Mouse (Mus musculus) adipocyte (in vitro differentiated cells): ENCODE measurements around the gene Gm10277.

Experiments used
- DNase-seq: peaks from one replicate; pipeline ENCODE4 v3.0.0-alpha.2; 2016; ENCODE audit warnings: low spot score

The Gm10277 gene

DNA sequence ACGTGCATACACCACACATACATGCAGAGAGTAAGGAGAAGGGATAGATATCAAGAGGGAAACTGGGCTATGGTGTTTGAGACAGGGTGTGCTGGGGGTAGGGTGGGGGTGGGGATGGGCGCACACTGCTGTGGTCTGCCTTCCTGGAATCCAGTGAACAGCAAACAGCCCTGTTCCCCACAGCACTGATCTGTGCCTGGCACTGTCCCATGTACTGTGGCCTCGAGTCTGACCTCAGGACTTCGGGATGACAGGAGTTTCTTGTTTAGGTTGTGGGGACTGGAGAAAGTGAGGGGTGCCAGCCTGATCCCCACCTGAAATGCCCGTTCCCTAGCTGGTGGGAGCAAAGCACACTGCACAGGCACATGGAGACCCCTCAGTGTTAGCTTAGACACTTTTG lies at the start of gene Gm10277:
Gene Gm10277, minus strand, starts transcription at position 41 of the 400 bp plus-strand sequence.
- no peak for DNase-seq

DNA sequence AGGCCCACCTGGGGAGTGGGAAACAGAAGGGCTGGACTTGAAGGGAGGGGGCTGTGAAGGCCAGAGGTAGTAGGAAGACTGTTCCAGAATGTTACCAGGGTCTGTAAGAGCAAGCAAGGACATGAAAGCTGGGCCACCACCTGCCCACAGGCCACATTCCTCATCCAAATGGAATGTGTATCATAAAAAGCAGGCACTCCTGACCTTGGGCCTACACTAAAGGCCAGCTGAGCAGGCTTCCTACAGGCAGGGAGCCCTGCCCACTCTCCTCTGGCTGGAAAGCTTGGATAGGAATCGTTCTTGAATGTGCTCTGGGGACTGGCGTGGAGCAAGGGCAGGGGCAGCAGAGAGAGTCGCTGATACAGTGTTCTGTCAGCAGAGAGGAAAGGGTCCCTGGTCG lies 49.2 kb upstream of the Gm10277 start:
- no peak for DNase-seq

DNA sequence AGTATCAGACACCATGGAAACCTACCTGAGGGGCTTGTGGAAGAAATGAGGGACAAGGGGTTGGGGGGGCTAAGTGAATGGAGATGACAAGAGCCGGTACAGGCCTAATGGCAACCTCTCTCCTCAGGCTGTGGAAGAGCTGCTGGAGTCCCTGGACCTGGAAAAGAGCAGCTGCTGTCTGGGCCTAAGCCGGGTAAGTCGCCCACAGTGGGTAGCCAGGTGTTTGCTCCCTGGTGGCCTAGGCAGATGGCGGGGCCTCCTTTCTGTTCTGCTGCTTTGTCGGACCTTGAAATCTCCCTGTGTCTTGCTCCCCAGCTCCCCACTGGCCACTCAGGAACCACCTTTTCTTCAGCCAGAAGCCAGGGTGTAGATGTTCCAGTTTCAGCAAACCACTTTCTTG lies 48.7 kb upstream of the Gm10277 start:
- no peak for DNase-seq

DNA sequence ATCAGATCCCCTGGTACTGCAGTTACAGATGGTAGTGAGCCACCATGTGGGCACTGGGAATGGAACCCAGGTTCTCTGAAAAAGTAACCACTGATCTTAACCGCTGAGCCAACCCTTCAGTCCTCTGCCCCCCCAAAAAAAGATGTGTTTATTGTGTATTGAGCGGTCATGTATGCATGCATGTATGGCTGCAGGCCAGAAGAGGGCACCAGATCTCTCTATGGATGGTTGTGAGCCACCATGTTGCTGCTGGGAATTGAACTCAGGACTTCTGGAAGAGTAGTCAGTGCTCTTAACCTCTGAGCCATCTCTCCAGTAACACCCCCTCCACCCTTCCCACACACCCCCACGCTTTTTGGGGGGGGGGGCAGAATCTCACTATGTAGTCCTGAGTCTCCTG lies 47.6 kb upstream of the Gm10277 start:
- DNase-seq, result no peak

DNA sequence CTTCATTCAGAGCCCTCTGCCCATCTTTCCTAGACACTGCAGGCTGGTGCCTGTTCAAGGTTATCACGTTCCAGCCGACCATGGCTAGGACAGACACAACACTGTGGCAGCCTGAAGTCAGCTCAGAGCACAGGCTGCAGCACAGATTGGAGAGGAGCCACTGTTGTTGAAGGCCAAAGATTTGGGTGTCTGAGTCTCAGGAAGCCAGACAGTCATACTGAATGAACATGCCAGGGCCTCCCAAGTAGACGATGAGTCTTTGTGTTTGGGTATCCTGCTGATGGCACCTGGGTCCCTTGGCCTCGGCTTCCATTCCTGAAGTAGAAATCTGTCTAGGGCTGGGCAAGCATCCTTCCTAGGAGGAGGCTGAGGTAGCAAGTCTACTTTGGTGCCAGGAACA lies 45.0 kb upstream of the Gm10277 start:
- DNase-seq, result no peak

DNA sequence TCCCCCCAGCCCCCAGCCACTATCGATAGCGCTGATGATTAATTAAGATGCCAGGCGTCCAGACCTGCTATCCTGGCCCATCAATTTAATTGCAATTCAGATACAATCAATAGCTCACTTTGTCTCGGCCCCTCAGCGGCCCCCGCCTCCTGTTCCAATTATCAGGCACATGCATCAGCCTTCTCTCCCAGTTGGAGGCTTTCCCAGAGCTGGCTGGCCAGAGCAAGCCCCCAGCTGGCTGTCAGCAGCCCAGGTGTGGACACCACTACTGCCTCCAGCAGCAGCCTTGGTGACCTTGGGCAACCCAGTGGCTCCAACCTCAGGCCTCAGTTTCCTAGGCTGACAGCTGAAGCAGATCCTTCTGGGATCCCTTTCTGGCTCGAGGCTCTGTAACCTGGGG lies 43.3 kb upstream of the Gm10277 start:
- no peak for DNase-seq

DNA sequence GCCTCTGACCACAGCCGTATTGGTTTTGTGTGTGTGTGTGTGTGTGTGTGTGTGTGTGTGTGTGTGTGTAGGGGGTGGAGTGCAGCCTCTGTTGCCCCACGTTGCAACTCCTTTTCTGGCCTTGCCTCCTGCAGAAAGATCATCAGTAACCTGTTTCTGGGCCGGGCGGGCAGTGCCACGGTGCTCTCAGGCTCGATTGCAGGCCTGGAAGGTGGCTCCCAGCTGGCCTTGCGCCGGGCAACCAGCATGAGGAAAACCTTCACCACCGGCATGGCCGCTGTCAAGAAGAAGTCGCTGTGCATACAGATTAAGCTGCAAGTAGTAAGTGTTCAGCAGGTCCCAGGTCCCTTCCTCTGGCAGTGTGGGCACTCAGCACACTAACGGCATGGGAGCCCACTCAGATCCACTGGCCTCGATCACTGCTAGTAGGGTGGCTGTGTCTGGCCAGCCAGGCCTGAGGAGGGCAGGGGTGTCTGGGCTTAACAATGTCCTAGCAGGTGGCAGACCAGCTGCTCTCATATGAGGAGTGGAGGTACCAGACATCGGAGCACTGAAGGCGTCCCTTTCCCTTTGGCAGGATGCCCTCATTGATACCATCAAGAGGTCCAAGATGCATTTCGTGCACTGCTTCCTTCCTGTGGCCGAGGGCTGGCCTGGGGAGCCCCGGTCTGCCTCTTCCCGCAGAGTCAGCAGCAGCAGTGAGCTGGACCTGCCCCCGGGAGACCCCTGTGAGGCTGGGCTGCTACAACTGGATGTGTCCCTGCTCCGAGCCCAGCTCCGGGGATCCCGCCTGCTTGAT lies 41.7 kb upstream of the Gm10277 start:
- no peak for DNase-seq

DNA sequence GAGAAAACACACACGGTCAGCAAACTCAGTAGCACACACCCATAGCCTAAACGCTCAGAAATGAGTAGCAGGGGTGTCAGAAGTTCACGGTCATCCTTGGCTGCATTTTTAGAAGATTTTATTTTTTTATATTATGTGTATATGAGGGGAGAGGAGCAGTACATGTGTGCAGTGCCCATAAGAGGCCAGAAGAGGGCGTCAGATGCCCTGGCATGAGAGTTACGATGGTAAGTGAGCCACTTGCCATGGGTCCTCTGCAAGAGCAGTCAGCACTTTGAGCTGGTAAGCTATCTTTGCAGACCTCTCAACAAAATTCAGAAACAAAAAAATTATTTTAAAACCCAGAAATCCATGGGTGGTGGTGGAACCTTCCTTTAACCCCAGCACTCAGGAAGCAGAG lies 40.6 kb upstream of the Gm10277 start:
- no peak for DNase-seq

DNA sequence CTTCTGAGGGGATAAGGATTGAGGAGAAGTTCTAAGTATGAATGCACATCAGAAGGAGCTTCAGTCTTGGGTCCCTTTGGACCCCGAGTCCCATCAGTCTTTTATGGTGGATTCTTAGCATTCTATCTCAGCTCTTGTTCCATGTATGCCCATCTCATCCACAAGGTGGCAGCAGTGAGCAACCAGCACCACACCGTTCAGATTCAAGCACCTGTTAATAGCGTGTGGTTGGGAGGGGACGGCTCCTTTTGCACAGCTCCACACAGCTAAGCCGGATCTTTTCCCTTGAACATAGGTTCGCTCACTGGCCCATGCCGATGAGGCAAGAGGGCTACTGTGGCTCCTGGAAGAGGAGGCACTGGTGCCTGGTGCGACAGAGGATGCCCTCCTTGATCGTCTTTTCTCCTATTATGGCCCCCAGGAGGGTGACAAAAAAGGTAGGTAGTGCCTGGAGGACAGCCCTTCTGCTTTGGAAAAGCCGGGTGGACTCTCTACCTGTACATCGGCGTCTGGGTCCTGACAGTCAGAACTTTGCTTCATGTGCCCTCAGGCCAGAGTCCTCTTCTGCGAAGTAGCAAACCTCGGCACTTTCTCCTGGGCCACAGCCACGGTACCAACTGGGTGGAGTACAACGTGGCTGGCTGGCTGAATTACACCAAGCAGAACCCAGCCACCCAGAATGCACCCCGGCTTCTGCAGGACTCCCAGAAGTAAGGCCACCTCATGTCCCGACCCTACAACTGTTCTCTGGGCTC lies 39.9 kb upstream of the Gm10277 start:
- peak; percentile 77 for DNase-seq

DNA sequence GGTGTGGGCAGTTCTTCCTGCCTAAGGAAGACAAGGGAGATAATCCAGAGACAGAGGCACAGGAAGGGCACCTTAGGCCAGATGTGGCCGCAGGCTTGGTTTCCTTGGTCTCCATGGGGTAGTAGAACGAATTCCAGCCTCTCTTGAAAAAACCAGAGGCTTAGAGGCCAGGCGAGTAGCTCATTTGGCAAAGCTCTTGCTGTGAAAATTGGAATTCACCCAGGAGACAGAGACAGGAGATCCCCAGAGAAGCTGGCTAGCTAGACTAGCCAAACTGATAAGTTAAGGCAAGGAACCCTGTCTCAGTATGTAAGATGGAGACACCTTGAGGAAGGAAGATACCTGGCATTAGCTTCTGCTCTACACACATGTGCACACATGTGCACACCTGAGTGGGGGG lies 38.8 kb upstream of the Gm10277 start:
- DNase-seq, result peak; percentile 10

DNA sequence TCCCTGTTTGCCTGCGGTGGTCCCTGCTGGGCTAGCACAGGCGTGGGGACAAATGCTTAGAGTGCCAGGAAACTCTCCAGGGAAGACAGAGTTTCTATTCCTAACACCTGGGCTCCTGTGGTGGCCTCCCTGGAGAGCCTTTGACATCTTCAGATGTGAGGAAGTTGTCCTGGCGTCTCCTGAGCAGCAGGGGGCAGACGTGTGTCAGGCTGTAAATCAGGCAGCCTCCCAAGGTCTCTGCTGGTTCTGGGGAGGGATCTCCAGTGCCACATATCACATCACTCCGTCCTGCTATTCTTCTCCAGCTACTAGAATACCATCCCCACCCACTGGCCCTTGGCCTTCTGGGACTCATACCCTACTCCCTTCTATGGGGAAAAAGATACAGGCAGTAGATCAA lies 38.3 kb upstream of the Gm10277 start:
- DNase-seq, result peak; percentile 69

DNA sequence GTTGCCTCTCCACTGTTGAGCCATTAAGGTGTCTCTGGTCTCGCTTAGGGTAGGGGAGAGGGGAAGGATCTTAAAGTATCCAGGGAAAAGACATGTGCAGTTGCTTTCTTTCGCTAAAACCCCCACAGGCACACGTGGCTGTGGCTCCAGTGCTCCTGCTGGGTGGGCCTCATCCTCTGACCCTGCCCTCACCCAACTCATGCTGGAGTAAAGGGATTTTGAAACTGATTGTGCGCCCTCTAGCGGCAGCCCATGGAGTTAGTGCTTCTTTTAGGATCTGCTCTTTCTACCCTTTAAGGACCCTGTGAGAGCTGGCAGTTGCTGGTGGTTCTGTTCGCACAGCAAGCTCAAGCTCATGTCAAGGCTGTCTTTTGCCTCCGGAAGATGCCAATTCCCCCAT lies 35.2 kb upstream of the Gm10277 start:
- peak; percentile 56 for DNase-seq

DNA sequence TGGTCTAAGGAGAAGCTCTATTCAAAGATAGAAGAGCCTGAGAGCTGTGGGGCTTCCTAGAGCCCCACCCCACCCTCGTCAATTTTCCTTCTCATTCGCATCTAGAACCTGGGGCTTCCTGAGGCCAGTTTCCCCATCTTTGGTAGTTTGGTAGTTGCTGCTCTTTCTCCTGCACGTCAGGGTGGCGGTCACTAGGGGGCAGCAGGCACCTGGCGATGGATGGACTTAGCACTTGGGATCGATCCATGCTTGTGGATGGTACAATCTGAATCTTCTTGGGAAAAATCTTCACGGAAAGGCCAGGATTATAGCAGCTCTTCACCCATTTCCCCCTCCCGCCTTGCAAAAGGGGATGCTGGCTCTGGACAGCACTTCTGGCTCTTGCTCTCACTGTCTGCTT lies 34.1 kb upstream of the Gm10277 start:
- DNase-seq, result peak; percentile 51

DNA sequence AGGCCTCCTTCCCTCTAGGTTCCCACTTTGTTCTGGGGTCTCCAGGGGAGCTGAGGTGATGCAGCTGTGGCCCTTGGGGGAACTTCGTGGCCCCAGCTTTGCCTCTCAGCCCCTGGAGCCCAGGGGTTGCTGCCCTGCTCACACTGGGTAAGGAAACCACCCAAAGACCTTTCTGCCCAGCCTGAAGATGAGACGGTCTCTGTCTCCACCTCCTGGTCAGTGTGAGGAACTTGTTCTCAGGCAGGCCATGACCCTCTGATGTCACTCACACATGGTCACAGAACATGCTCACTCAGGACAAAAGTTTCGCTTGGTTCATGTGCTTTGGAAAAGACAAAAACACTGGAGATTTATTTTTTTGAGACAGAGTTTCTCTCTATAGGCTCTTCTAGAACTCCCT lies 28.5 kb upstream of the Gm10277 start:
- DNase-seq, result peak; percentile 83

DNA sequence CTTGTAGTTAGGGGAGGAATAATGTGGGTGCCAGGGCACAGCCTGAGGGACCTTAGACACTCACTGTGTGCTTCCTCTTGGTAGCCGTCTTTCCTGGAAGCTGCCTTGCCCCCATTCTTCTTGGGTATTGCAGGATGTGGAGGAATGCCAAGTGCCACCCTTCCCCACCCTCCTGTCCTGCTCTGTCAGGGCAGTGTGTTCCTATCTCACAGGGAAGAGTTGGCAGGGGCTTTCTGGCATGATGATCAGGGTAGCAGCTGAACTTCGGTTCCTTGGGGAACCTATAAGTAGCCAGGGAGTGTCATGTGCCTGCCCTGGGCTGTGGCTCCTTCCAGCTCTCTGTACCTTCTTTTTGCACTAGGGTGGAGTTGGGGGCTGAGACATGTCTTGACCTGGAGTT lies 26.4 kb upstream of the Gm10277 start:
- no peak for DNase-seq

DNA sequence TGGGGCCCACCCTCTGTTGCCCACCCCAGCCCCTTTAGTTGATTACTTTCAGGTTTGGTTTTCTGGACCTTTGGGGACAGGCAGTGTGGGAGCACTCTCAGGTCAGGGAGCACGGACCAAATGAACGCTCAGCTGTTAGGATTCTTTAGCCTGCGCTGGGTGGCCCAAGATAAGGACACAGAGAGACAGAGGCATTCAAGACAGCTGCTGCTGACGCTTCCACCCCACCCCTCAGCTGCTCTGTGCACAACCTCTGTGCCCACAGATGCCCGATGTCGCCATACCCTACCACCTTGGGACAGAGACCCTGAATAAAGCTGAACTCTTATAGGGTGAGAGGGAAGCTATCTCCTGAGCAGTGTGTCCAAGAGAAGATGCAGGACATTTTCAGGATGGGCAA lies 22.5 kb upstream of the Gm10277 start:
- no peak for DNase-seq

DNA sequence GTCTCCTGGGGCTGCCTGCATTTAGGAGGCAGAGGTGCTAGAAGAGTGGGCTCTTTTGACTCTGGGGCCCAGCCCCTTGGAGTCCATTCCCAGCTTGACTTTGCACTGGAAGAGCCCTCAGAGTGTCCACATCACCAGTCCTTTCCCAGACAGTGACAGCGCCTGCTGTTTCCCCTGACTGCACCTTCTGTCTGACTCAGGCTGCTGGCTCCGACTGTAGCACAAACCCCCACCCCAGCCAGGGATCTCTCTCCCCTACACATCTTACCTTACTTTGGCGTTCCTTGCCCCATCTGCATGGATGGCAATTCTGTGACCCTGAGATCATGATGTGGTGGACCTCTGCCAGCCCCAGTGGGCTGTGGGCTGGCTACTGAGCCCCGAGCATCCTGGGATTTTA lies 21.7 kb upstream of the Gm10277 start:
- DNase-seq, result no peak

DNA sequence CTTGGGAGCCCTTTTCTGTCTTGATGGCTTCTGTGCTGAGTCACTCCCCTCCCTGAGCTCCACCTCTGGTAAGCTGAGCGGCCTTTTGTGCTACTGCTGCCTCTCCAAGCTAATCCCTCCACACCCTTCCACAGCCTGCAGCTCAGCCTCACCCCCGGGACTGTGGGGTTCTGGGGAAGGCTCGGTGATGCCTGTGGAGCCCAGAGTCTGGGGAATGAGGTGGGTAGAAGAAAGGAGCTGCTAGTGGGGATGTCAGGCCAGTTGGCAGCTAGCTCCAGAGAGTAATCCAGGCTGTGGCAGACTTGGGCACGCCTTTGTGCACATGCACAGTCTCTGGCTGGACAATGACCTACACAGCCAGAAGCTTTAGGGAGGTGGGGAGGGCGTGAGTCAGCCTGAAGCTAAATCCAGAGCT lies 20.5 kb upstream of the Gm10277 start:
- DNase-seq, result no peak

DNA sequence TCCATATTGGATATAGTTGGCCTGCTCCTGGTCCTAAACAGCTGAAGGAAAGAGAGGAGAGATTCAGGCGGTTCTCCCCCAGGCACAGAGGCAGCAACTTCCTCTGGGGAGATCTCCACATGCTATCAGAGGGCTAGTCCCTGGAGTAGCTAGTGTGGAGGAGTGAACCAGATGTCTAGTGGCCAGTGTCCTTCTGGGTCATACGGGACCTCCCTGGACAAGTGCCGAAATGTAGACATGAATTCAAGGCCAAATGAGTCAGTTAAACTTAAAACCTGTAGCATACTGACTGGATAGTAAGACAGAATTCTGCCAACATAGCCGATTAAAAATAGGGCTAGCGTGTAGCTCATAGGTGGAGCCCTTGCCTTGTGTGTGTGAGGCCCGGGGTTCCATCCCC lies 19.3 kb upstream of the Gm10277 start:
- DNase-seq, result no peak

DNA sequence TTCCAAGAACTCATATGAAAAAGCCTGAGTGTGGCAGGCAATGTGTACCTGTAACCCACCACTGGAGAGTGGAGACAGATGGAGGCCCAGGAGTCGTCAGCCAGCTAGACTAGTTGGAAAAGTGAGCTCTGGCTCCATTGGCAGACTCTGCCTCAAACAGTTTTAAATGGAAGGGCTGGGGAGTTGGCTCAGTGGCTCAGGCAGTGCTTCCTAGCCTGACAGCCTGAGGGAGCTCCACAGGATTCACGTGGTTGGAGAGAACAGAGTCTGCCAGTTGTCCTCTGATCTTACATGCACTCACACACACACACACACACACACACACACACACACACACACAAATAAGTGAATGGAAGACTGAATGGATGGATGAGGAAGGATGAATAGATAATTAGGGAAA lies 18.7 kb upstream of the Gm10277 start:
- DNase-seq, result peak; percentile 62

DNA sequence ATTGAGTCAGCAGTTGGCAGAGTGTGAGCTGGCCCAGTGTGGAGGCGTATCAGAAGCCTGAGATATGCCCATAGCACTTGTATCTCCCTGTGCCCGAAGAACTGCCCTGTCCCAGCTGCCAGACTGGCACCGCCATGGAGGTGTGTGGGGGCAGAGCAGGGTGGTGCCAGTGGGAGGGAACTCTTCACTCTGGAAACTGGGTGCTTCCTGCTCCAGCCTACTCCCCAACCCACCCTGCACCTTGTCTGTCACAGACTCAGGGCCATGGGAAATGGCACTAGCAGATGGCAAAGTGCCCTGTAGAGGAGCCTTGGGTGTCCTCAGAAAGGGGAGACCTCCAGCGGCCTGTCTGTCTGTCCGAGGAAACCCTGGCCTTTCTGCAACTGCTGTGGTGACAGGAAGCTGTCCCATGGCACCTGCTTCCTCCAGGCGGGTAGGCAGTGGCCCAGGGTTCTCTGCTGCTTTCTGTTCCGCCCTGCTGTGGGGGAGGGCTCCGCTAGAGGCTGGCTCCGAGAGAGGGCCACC lies 14.9 kb upstream of the Gm10277 start:
- no peak for DNase-seq

DNA sequence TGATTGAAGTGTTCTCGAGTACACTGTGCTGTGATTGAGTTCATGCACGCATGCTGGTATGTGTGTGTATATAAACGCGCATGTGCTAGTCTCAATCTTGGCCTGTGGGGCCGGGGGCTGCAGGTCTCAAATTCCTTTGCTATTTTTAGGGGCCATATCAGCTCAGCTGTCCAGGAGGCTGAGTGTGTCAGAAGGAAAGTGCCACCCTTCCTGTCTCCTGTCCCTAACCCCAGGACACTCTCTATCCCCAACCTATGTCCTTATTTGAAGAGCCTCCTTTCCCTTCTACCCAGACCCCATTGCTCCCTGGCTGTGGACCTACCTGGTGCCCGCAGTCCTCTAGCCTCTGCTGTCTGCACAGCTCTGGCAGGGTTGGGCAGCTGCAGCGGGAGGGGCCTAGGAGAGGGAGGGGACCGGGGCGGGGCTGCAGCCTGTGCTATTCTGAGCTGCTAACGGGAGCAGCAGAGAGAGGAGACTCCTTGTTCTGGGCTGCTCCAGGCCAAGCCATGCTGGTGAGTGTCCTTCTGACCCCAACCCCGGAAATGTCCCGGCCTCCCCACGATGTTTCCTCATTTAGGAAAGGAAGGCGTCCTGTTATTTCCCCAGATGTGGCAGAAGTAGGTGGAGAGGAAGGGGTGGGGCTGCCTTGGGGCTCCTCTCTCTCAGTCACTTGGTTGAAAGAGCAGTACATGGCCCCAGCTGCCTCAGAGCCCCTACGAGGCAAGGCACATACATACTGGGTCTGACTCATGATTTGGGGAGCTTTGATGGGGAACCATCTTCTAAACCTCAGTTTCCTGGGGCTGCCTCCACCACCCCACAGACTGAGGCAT lies 13.5 kb upstream of the Gm10277 start:
- DNase-seq, result peak; percentile 50

DNA sequence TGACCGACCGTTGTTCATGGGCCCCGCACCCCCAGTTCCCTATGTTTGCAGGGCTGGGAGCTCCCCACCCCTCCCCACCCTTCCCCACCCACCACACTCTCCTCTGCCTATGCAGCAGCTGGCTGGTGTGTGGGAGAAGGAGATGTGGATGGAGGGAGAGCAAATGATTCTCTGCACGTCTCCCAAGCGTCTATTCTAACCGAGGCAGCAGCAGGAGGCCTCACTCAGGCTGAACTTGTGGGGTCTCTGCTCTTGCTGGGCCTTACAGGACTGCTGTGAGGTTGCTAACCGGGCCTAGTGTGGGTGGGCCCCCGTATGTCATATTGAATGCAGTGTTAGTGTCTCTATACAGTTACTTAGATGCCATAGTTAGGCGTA lies 12.9 kb upstream of the Gm10277 start:
- DNase-seq, result no peak
